Mouse (Mus musculus) activated CD4-positive, CD25-positive, alpha-beta regulatory T cell, adult 4 months (primary cell): ENCODE results near the gene Cntfr. TPM values are rescaled to one million over a fixed set of nuclear protein-coding genes. Genes with fewer than 3 reads are reported as not detected.

ENCODE experiments used
- ATAC-seq: one replicate; pipeline ENCODE4 v1.8.0; 2017
- polyA plus RNA-seq, 2 experiments: library from polyadenylated mRNA; unstranded; fragments of 100-300 nt; shearing (Covaris generic); gene quantifications; one replicate each; pipeline ENCODE4 v1.2.1; 2017

The Cntfr gene
- polyA plus RNA-seq, 2 experiments from 2014 or later, result not detected

- ATAC-seq, result no peak
These were observed 19.8 kb downstream of the Cntfr start for GRCm38 (mm10) chr4:41677006-41677629.

DNA sequence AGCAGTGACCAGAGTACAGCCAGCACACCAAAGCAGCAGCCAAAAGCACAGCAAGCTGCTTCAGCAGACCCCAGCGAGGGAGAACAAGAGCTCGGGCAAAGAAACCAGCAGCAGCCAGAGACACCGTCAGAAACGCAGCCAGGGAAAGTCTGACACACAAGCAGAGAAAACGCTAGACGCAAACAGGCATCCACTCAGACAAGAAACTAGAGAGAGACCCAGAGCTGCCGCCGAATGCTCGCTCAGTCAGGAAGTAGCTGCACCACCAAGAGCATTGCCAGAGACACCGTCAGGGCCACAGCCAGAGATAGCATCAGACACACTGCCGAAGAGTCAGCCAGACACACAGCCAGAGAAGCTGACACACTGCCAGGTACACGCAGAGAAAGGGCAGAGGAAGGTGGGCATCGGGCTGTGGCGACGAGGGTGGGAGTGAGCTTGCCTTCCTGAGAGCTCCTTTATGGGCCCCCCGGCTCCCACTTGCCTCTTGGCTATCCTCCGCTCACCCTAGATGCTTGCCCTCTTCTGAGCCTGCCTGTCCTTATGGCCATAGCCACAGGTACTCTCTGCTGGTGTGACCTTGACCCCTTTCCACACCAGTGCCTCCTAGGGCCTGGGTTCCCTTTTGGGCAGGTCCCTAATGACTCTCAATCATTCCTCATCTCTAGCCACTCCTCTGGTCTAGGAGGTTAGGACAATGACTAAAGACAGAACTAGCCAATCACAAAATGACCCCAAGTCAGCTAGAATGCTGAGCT is 20.5 kb downstream of the Cntfr start:
- no peak for ATAC-seq

- no peak for ATAC-seq
These were observed 23.7 kb downstream of the Cntfr start for GRCm38 (mm10) chr4:41673186-41673585.

GRCm38 (mm10) chr4:41672522-41672963 is 24.3 kb downstream of the Cntfr start:
- ATAC-seq, result no peak

GRCm38 (mm10) chr4:41671963-41672480 is 24.9 kb downstream of the Cntfr start:
- ATAC-seq, result no peak

DNA sequence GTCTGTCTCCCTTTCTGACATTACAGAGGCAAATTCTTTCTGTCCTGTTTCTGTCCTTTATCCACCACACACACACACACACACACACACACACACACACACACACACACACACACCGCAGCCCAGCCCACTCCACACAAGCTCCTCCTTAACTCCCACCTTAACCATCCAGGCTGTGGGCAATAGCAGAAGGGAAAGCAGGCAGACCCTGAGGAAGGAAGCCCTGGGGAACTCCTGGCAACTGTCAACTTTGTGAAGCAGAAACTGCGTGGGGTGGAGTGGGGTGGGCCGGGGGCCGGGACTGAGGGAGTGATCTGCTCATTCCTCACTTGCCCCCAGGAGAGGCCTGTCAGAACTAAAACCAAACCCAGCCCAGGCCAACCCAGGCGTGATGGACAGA is 25.4 kb downstream of the Cntfr start:
- no peak for ATAC-seq

DNA sequence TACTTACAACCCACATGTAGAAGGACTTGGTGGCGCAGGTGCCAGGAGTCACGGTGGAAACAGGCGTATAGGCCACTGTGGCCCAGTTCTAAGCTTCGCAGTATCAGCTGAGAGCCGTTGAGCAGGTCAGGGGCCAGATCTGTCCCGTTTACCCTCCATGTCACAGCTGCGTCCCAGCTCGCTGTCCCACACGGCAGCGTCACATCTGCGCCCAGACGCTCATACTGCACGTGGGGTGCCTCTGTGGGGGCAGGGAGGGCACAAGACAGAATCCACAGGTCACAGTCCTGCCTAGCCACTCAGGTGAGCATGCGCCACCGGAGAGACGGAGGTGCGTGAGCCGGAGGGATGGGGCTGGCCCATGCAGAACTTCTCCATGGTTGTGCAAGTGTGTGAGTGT is 26.1 kb downstream of the Cntfr start:
- no peak for ATAC-seq

DNA sequence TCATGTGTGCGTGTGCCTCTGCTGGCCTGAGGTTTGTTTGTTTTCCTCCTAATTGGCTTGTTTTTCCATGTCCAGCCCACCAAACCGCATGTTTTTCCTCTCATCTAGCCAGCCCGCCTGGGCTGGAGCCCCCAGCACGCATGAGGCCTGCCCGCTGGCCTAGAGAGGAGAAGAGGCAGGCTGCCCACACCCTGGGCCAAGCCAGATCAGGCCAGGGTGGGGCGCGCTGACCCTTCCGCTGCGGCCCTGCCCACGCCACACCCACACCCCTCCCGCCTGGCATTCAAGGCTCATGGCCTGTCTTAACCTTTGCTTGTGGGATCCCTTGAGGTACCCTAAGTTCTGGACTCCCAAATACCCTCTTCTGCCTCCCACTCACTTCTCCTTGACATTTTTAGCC is 30.2 kb downstream of the Cntfr start:
- ATAC-seq, result no peak

DNA sequence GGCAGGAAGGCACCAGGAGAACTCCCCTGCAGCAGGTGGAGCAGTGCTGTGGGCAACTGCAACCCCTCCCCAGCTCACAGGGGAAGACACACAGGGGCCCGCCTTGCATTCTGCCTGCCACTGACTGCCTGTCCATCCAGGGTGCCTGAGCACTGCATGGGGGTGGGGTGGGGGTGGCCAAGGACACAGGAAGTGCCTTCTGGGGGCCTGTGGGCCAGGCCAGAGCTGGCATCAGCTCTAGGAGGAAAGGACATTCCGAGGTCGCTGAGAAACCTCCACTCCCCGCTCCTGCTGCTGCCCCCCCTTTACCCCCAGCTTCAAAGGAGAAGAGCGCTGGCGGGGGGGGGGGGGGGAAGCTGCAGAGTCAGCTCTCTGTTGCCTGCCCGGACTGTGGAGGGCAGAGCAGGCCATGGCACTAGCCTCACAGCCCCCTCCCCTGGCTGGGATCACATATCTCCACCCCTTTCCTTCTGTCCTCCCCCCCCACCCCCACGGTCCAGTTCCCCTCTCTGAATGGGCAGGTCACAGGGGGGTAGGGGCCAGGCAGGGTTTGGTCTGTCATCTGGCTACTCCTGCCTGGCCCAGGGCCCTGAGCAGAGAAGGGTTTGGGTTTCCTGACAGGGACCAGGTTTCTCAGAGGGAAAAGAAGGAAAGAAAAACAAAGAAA is 31.7 kb downstream of the Cntfr start:
- ATAC-seq, result no peak

DNA sequence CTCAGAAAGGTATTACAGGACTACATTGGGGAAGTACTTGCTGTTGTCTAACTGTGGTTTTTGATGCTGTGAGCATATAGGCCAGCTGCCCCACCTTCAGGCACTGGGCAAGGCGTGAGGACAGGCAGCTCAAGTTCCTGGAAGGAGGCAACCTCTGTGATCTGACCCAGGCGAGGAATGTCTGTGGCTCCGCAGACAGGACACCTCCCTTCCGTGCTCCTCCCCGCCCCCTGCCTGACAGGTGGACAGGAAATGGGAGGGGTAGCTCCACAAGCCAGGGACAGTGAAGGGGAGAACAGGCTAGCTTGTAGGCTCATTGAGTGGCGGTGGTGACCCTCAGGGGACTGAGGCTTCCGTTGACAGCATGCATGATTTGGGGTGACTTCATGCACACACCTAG is 32.4 kb downstream of the Cntfr start:
- no peak for ATAC-seq

DNA sequence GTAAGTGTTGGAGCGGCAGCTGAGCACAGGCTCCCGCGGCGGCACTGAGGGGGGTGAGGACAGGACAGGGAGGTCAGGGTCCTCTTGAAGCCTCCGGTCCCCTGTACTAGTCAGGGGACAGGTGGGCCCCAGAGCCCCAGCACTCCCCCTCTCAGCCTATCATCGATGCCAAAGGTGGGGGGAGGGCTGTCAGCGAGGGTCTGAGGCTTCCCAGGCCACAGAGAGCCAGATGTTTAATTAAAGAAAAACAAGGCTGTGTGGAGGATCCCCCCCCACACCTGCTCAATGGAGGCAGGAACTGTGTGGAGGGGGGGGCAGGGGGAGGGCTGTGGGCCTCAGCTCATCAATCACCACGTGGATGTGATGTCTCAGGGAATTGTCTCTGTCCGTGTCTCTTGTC is 33.3 kb downstream of the Cntfr start:
- no peak for ATAC-seq

GRCm38 (mm10) chr4:41662723-41663122 is 34.2 kb downstream of the Cntfr start:
- ATAC-seq, result no peak

DNA sequence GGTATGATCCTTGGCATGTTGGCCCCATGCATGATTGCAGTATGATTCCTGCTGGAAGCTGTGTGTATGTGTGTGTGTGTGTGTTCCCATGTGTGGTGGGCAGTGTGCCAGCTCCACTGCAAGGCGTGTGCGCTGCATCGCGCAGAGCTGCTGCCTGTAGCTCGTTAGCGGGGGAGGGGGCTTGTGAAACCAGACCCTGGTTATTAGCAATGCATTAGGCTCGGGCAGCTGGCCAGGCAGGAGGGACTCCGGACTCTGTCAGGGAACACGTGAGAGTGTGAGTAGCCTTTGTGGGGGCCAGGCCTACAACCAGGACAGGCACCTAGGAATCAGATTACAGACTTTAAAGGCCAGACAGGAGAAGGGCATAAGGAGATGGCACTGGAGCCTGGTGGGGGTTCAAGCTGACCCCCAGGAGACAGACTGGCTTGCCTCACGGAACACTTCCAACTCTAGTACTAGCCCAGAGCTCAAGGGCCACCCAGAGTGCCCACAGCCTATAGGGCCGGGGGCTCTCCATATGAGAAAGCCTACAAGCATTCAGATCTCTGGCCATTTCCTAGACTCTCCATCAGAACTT is 35.9 kb downstream of the Cntfr start:
- ATAC-seq, result no peak

GRCm38 (mm10) chr4:41659556-41659955 is 37.3 kb downstream of the Cntfr start:
- ATAC-seq, result no peak

DNA sequence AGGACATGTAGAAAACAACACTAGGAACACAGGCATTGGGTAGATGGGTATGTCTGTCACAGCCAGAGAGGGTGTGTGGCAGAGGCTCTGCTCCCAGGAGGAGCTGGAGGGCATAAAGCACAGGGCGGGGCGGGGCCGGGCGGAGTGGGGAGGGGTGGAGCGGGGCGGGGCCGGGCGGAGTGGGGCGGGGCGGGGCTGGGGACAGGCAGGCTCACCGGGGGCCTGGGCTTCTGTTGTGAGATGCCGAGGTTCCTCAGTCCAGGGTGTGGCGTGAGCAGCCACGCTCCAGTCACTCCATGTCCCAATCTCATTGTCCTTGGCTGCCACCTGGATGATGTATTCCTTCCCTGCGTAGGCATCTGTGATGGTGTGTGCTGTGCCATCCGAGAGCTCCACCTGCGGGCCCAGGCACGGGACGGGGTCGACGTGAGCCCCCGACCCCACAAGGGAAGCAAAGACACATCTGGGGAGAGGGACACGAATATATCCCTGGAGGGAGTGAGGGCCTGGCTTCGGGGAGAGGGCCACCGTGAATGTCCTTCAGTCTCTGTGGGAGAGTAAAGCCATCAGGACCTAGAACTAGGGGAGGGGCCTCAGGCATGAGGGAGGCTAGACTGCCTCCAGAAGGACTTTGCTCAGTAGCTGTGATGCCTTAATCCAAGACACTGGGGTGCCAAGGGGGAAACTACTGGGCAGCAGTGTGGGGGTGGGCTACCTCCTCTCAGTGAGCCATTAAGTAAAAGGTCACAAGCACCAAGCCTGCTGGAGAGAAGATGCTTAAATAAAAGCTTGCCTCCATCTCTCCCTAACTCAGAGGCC is 38.1 kb downstream of the Cntfr start:
- no peak for ATAC-seq

GRCm38 (mm10) chr4:41655525-41655924 is 41.4 kb downstream of the Cntfr start:
- no peak for ATAC-seq

DNA sequence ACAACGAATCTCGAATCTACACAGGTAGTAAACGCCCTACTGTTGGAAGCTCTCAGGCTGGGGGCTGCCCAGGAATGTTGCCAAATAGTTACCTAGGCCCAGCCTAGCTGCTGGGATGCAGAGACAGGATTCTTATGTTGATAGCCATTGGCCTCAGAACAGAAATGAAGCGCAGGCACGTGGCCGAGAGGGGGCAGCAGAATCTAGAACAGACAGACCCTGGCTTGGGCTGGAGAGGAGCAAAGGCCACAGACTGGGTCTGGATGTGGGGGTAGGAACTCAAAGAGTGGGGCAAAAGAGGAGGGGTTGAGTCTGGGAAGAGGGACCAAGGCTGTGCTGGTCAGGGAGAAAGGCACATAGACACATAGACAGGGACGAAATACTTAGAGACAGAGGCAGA is 42.7 kb downstream of the Cntfr start:
- ATAC-seq, result no peak

DNA sequence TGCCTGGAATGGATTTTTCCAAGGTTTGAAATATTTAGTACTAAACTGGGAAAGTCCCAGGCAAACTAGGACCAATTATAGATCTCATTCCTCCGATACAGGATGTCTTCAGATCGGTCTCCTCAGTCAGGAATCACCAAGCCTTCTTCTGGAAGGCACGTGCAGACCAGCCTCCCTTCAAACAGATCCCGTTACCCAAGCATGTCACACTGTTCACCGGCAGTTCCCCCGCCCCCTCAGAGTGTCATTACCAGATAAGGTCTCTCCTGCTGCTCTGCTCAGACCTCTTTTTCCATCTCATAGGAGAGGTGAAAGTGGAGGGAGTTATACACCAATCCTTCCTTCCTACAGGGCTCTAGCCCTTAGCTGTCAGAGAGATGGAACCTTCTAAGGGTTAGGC is 43.2 kb downstream of the Cntfr start:
- ATAC-seq, result no peak

- ATAC-seq, result no peak
These were observed 43.6 kb downstream of the Cntfr start for GRCm38 (mm10) chr4:41653296-41653695.

DNA sequence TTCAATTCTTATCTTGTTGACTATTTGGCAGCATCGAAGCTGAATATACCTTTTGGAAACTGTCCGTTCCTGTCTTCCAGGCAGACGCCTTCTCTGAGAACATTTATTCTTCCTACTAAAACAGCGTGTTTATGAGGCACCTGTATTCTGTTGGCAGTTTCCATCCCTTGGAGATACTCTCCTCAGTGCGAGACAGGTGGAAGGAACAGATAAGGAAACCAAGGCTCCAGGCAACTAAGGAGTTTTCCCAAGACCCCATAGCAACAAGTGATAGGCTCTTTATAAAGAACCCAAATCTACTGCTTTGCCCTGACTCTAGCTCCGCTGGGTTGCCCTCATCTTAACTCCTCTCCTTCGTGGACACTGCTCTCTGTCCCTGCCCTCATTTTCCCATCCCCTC is 48.3 kb downstream of the Cntfr start:
- no peak for ATAC-seq

- no peak for ATAC-seq
These were observed 48.7 kb downstream of the Cntfr start for GRCm38 (mm10) chr4:41648157-41648556.

GRCm38 (mm10) chr4:41645488-41645887 is 51.4 kb downstream of the Cntfr start:
- ATAC-seq, result no peak
